Mouse (Mus musculus) E14TG2a.4 (cell line): ENCODE results near the gene Znhit3.

Source experiments
- CTCF ChIP-seq: conservative IDR thresholded peaks from 2 replicates; pipeline ENCODE4 v1.5.1; 2014; ENCODE audit warnings: low read length
- POU5F1 ChIP-seq: IDR thresholded peaks from 2 replicates; pipeline ENCODE4 v1.6.1; 2014; ENCODE audit warnings: low read length, borderline replicate concordance

GRCm38 (mm10) chr11:84885238-84885637, 30.9 kb downstream of the Znhit3 start:
- no peak for TF ChIP-seq CTCF
- TF ChIP-seq POU5F1, result no peak
